Mouse (Mus musculus): ENCODE measurements around the gene Smim13.

DNA sequence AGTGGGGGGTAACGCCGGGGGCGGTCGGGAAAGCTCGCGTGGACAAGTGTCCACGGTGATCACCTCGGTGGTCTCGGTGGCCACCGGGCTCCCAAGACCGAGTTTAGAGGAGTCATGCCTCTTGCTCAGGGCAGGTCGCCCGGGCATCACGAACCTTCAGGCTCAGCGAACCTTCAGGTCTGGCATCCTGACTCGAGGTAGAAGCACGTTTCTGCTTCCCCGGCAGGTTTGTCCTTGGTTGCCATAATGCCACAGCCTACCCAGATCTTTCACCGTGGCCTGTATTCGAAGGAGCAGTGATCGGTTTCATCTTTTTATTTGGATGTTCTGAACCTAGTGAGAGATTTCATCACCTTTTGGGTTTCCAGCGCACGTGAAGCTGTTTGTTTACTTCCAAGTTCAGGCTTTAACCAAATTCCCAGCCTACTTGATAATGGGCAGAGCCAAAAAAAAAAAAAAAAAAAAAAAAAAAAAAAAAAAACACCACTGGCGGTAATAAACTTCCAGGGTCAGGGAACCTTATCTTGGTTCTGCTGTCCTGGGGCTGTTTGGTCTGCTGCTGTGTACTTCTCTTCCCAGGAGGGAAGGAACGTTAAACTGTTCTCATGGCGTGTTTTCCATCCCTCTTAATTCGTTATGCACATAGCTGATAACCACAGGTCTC lies 806 bp downstream of the Smim13 start:
- TF ChIP-seq CTCF (conservative IDR thresholded peaks at IDR 0.05; ENCODE audit: low read length) (no peak), POU5F1 (IDR thresholded peaks at IDR 0.05; ENCODE audit: borderline replicate concordance, low read length) (no peak)
